Mouse (Mus musculus) limb, embryonic 13.5 days (tissue): ENCODE results near the gene Tcp11x2. TPM values are rescaled to one million over a fixed set of nuclear protein-coding genes. Genes with fewer than 3 reads are reported as not detected.

Experiments
- ATAC-seq: fragments of 200-750 bp; cut with Nextera tagmentation; 2 replicates; pipeline ENCODE4 v1.8.0; 2017; ENCODE audit warnings: low read depth, moderate number of reproducible peaks, moderate TSS enrichment; ENCODE audit not compliant: low FRiP score
- H3K27ac ChIP-seq: fragments of 300-500 bp; sonication (generic); 2 replicates; pipeline ENCODE4 v1.5.1; 2015; ENCODE audit warnings: inconsistent platforms, mild to moderate bottlenecking, moderate library complexity
- H3K27me3 ChIP-seq: fragments of 300-500 bp; sonication (generic); 2 replicates; pipeline ENCODE4 v1.6.1; 2015; ENCODE audit warnings: mild to moderate bottlenecking, inconsistent platforms
- H3K36me3 ChIP-seq: fragments of 300-500 bp; sonication (generic); 2 replicates; pipeline ENCODE4 v1.6.1; 2015; ENCODE audit warnings: inconsistent platforms, mild to moderate bottlenecking, moderate library complexity
- H3K4me1 ChIP-seq: fragments of 300-500 bp; sonication (generic); 2 replicates; pipeline ENCODE4 v1.6.1; 2015; ENCODE audit warnings: inconsistent platforms
- H3K4me2 ChIP-seq: fragments of 300-500 bp; sonication (generic); replicated peaks from 2 replicates; pipeline ENCODE4 v1.6.1; 2015; ENCODE audit warnings: inconsistent platforms, mild to moderate bottlenecking, moderate library complexity
- H3K4me3 ChIP-seq: fragments of 300-500 bp; sonication (generic); 2 replicates; pipeline ENCODE4 v1.5.1; 2015; ENCODE audit warnings: moderate library complexity, mild to moderate bottlenecking, inconsistent platforms
- H3K9ac ChIP-seq: fragments of 300-500 bp; sonication (generic); 2 replicates; pipeline ENCODE4 v1.6.1; 2015; ENCODE audit warnings: mild to moderate bottlenecking, inconsistent platforms
- H3K9me3 ChIP-seq: fragments of 300-500 bp; sonication (generic); 2 replicates; pipeline ENCODE4 v1.6.1; 2016; ENCODE audit warnings: inconsistent platforms
- WGBS: fragments of 180-500 bp; shearing (Covaris S2); methylation state at CpG from one replicate; pipeline ENCODE4 v1.1.7; 2015; 5-methylcytosine and 5-hydroxymethylcytosine counted together
- polyA plus RNA-seq: library from polyadenylated mRNA; unstranded; fragments of >200 nt; fragmentation: Nextera tagmentation; extraction: Ambion mirVana; gene quantifications from 2 replicates; pipeline ENCODE4 v1.2.1, GENCODE M21; 2015

The Tcp11x2 gene
- polyA plus RNA-seq, 1 experiment from 2014 or later, result not detected

DNA sequence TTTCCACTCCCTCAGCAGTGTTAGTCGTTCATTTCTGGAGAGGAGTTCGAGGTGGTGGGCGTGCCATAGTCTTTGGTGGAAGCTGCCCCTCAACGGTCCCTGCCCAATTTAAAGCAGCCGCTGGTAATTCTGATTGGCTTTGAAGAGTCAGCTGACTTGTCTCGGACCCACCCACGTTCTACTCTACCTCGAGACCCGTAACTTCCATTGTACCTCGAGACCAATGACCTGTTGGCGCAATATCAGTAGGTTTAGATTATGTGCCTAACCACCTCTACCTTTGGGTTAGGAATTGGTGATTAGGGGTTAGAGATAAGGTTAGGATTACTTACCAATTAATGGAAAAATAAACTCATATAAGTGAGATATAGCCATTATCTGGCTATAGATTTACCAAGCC lies 66.0 kb downstream of the Tcp11x2 start, which contains the start of gene Prame:
Gene Prame, minus strand, starts transcription at position 101 of the 400 bp plus-strand sequence.
- H3K4me1 ChIP-seq, result no peaks in the 10 kb centered on the region
- no peak within 1 kb of the TSS for H3K9ac ChIP-seq
- H3K36me3 ChIP-seq, result no peaks in the 10 kb centered on the region
- no peaks in the 10 kb centered on the region for H3K9me3 ChIP-seq
- no peak for ATAC-seq
- H3K27ac ChIP-seq, result no peak within 1 kb of the TSS
- no peaks in the 10 kb centered on the region for H3K27me3 ChIP-seq
- H3K4me2 ChIP-seq, result no peak within 1 kb of the TSS
- 92% methylated on average over 11 of the region's 11 CpGs for WGBS
- H3K4me3 ChIP-seq, result no peak within 1 kb of the TSS

Other genes starting within 250 kb of the Tcp11x2 start
- gene AV320801, start 199.2 kb downstream of the Tcp11x2 start, polyA plus RNA-seq, result not detected in 2 replicates
- gene Nxf7, start 95.0 kb downstream of the Tcp11x2 start, polyA plus RNA-seq, result not detected in 2 replicates
- 0.11 and 0.22 TPM in 2 replicates for gene Prame, start 66.1 kb downstream of the Tcp11x2 start, polyA plus RNA-seq
- gene Tmsb15a, start 31.5 kb upstream of the Tcp11x2 start, polyA plus RNA-seq, result 1.4 and 1.6 TPM in 2 replicates
- gene Armcx5, start 48.9 kb upstream of the Tcp11x2 start, polyA plus RNA-seq, result 13.2 and 13.3 TPM in 2 replicates
- 60.1 and 68.4 TPM in 2 replicates for gene Gprasp1, start 48.9 kb upstream of the Tcp11x2 start, polyA plus RNA-seq
- gene Bhlhb9, start 103.8 kb upstream of the Tcp11x2 start, polyA plus RNA-seq, result 61.5 and 64.2 TPM in 2 replicates
- 51.2 and 56.9 TPM in 2 replicates for gene Gprasp2, start 145.2 kb upstream of the Tcp11x2 start, polyA plus RNA-seq